Mouse (Mus musculus) common myeloid progenitor, adult 5-6 weeks (primary cell): ENCODE measurements around the gene Tmem259. TPM values are rescaled to one million over a fixed set of nuclear protein-coding genes. Genes with fewer than 3 reads are reported as not detected.

Experiments
- ATAC-seq: replicated peaks from 2 replicates; pipeline ENCODE4 v1.8.0; 2016; ENCODE audit warnings: low read depth, mild to moderate bottlenecking, moderate TSS enrichment, inconsistent platforms; ENCODE audit not compliant: poor library complexity, severe bottlenecking
- total RNA-seq: library from RNA; stranded (forward); fragments of 200-1000, 187-1606 nt; gene quantifications from 2 replicates; pipeline ENCODE4 v1.2.3, GENCODE M21; 2017

The Tmem259 gene
- total RNA-seq, 1 experiment from 2014 or later, result 56.7 TPM

GRCm38 (mm10) chr10:80017361-80017760 is 33.2 kb upstream of the Tmem259 start:
- peak; percentile 53 for ATAC-seq

GRCm38 (mm10) chr10:80016931-80017330 is 32.8 kb upstream of the Tmem259 start:
- peak; percentile 9 for ATAC-seq

- peak; percentile 81 for ATAC-seq
These were observed 32.4 kb upstream of the Tmem259 start, which contains the start of gene Arhgap45 for GRCm38 (mm10) chr10:80016511-80016910. Gene Arhgap45, plus strand, starts transcription at chr10:80016653.

- ATAC-seq, result no peak
These were observed 31.5 kb upstream of the Tmem259 start for GRCm38 (mm10) chr10:80015583-80015982.

GRCm38 (mm10) chr10:80014484-80015290 is 30.6 kb upstream of the Tmem259 start:
- ATAC-seq, result no peak

GRCm38 (mm10) chr10:80013609-80014008 is 29.5 kb upstream of the Tmem259 start:
- no peak for ATAC-seq

- ATAC-seq, result no peak
These were observed 27.6 kb upstream of the Tmem259 start for GRCm38 (mm10) chr10:80011740-80012139.

- no peak for ATAC-seq
These were observed 20.1 kb upstream of the Tmem259 start for GRCm38 (mm10) chr10:80004233-80004705.

- peak; percentile 68 for ATAC-seq
These were observed 19.5 kb upstream of the Tmem259 start for GRCm38 (mm10) chr10:80003374-80004232.

GRCm38 (mm10) chr10:80002829-80003228 is 18.7 kb upstream of the Tmem259 start:
- no peak for ATAC-seq

- no peak for ATAC-seq
These were observed 17.8 kb upstream of the Tmem259 start for GRCm38 (mm10) chr10:80001945-80002344.

GRCm38 (mm10) chr10:79997819-79998218 is 13.7 kb upstream of the Tmem259 start:
- ATAC-seq, result no peak

- ATAC-seq, result peak; percentile 57
These were observed 13.1 kb upstream of the Tmem259 start for GRCm38 (mm10) chr10:79997034-79997760.

GRCm38 (mm10) chr10:79996272-79997033 is 12.3 kb upstream of the Tmem259 start, which contains the start of gene Abca7:
Gene Abca7, plus strand, starts transcription at chr10:79996494.
- ATAC-seq, result peak; percentile 83

- ATAC-seq, result no peak
These were observed 11.5 kb upstream of the Tmem259 start for GRCm38 (mm10) chr10:79995636-79996035.

GRCm38 (mm10) chr10:79994397-79995115 is 10.4 kb upstream of the Tmem259 start:
- peak; percentile 37 for ATAC-seq

- no peak for ATAC-seq
These were observed 7.4 kb upstream of the Tmem259 start for GRCm38 (mm10) chr10:79991548-79991947.

GRCm38 (mm10) chr10:79991099-79991498 is 7.0 kb upstream of the Tmem259 start:
- no peak for ATAC-seq

- no peak for ATAC-seq
These were observed 5.7 kb upstream of the Tmem259 start for GRCm38 (mm10) chr10:79989870-79990269.
